Mouse (Mus musculus): ENCODE measurements at regions not wholly inside any gene's neighbourhood (a gene's known extent, or its start where the extent isn't known, plus 50 kb on each side); places are given as distances from the start of the nearest gene placed in this dataset.

DNA sequence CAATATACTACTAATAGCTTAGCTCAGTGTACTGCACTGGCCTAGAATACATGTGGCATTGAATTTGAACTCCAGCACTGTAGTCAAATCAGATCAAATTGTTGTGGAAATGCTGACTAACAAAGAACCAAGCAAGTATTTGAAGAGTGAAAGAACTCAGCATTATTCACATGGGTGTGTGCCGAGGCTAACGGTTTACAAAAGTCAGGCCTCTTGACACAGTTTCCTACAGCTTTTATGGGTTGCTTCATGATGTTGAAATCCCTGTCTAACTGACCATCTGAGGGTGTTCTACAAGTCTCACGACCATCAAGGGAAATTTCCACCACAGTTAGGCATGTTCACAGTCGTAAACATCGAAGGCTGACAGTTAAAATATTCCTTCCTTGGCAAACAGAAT, 216.0 kb upstream of the Ptbp2 start:
- TF ChIP-seq USF1 (IDR thresholded peaks at IDR 0.05; ENCODE audit: low read depth), result no peak
- TF ChIP-seq CTCF (IDR thresholded peaks at IDR 0.05; ENCODE audit: control insufficient read depth, insufficient read depth, insufficient read length), result no peak
- TF ChIP-seq MAX (IDR thresholded peaks at IDR 0.05), result no peak
- TF ChIP-seq MYOG (IDR thresholded peaks at IDR 0.05; ENCODE audit: control insufficient read depth, extremely low read depth, insufficient read length), result no peak
- TF ChIP-seq CEBPB (IDR thresholded peaks at IDR 0.05; ENCODE audit: low read depth), result no peak
- no peak for TF ChIP-seq MYOD1 (IDR thresholded peaks at IDR 0.05; ENCODE audit: control insufficient read depth, insufficient read length, low read depth)

Measured in C2C12 (cell line).